Mouse (Mus musculus) c-Kit-positive CD71-positive TER-119-positive erythroid progenitor cells, embryonic 14.5 days (primary cell): ENCODE results near the gene Ccdc92.

Source experiments
- DNase-seq: peaks from one replicate; pipeline ENCODE4 v3.0.0-alpha.2; 2013; ENCODE audit warnings: low spot score

The Ccdc92 gene

GRCm38 (mm10) chr5:124862013-124862866 lies at the start of gene Ccdc92, which contains the start of gene Zfp664:
TSS of gene Ccdc92 (minus strand) at chr5:124862424.
TSS of gene Zfp664 (plus strand) at chr5:124862691.
- DNase-seq = peak; percentile 97

DNA sequence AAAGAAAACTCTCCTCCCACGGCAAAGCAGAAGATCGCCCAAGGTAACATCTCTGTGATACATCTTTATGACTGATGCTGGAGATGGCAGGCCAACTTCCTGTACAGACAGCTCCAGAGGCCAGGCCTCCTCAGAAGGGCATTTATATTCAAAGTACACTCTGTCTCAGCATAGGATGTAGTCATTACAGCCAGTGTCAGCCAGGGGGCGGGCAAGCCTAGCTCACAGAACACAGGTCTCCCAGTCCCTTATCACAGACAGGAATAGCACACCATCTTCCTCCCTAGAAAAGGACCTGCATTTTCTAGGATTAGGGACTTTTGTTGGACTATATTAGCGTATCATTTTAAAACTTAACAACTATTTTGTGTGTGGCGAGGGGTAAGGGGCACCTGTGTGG lies 46.6 kb upstream of the Ccdc92 start:
- peak; percentile 8 for DNase-seq

GRCm38 (mm10) chr5:124906890-124907289 lies 44.7 kb upstream of the Ccdc92 start:
- no peak for DNase-seq

DNA sequence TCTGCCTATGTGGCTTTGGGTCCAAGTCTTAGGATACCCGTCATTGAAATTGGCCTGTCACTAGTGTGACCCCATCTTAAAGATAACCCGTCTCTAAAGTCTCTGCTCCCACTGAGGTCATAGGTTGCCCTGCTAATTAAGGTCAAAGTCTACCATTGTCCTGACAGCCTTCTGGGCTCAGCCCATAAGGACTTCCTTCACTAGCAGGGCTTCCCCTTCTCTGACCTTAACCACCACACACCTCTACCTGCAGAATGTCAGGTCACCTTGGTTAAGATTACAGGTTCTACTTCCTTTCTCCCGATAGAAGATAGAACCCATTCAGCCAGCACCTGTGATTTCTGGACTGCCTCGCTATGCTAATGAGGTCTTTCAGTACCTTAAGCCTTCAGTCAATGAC lies 41.6 kb upstream of the Ccdc92 start:
- DNase-seq = no peak

DNA sequence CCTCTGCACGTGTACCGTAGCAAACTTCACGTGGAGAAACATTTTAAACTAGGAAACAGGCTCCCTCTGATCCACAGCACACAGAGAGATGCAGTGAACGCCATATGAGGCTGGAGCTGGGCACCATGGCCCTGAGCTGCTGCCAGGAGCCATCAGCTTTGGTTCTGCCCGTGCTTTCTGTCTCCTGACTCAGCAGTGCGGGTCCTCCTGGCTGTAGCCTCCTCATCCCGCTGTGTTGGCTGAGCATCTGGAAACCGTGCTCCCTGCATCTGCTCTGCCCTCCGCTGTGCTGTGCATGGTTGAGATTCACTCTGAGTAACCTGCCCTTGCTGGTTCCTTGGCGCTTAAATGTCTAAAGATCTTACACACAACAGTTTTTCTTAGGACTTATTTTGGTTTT lies 40.0 kb upstream of the Ccdc92 start:
- DNase-seq = no peak

DNA sequence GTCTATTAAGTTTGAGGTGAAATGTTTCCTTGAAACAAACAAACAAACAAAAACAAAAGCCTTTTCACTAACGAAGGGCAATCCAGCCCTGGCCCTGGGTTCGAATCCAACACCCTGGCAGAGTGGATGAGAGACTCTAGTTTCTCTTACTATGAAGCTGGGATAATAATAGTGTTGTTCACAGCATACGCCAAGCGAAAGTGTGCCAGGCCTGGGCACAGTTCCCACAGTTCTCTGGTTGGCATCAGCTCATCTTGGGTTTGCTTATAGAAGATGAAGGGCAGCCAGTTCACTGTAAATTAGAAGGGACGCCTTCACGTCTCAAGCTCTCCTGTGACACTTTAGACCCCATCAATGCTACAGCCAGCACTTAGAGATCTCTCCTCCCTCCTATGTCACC lies 39.5 kb upstream of the Ccdc92 start:
- DNase-seq = no peak

DNA sequence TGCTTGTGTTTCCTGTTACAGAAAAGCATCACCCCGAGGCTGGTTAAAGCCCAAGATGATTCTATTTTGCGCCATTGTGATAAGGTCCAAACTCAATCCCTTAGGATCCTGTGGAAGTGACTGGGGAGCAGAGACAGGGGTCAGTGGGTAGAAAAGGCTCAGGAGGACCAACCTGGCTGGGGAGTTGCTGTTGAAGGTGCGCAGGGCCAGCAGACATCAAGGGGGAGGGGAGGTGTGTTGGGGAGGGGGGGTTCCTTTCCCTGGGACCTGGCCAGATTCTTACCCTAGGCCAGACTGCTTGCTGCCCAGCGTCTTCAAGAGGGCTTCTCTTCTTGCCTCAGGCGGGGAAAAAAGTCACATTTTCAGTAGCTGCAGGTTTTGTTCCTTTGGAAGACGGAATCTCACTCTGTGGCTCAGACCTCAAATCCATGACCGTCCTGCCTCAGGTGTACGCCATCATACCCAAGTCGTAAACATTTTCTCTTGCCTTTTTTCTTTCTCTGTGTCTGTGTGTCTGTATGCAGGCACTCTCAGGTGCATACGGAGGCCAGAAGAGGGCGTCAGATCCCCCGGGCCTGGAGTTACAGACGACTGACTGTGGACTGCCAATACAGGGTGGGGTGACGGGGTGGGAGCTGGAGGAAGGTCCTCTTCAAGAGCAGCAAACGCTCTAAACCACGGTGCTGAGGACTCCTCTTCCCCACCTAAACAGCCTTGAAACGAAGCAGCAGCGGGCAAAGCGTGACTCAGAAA lies 38.7 kb upstream of the Ccdc92 start:
- no peak for DNase-seq

DNA sequence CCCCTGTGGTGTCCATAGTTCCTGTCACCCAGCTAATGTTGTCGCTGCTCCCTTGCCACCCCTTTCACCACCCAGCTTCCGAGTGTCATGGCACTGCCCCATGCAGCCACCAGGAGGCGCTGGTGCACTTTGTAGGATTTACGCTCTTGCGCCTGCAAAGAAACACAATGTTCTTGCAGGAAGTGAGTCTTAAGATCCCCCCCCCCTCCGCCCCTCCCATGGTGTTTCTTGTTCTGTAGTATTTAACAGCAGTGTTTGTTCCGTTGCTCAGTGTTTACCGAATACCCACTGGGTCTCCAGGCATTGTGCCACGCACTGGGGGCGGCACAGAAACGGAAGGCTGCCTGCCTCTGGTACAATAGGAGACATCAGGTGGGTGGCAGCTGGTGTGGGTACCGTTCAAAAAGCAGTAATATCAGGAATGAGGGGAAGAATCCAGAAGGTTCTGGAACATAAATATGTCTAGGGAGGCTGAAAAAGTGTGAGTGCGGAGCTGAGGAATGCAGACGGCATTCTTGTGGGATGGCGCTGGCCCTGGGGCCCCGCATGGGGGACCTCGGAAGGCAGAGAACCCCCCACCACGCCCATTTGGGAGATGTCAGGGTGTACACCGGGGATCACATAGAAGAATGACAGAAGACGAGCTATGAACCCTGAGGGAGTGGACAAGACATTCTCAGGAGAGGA lies 37.9 kb upstream of the Ccdc92 start:
- peak; percentile 66 for DNase-seq

GRCm38 (mm10) chr5:124896135-124896534 lies 33.9 kb upstream of the Ccdc92 start:
- DNase-seq = no peak

DNA sequence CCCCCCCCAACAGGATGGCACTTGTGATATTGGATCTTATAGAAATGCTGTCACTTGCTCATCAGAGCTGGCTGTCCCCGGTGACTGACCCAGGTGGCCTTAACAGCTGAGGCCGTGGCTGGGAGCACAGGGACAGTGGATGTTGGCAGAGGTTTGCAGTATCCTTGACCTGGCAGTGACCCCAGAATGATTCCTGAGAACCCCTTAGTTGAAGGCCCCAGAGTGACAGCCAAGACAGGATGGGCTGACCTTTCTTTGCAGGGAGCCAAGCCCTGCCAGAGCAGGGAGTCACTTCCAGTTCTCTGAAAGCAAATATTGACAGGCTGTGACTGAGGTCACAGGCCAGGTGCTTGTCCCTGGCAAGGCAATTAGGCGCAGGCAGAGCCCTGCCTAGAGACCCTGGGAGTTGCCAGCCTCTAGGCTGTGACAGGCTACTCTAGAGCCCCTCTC lies 29.7 kb upstream of the Ccdc92 start:
- DNase-seq = no peak

DNA sequence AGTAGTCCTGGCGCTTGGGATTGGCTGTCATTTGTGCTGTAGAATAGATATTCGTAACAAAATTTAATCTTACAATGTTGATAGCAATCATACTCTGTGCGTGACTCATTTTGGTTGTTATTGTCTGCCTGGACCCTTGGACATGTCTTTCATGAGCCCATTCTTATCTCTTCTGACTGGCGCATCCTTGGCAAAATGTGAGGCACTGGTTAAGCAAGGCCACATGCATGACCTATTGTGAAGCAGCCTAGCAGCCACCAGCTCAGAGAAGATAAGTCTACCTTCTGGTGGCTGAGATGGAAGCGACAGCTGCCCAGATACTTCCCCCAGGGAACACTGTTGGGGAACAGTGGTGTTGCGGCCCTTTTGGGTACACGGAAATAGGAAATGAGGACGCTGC lies 26.4 kb upstream of the Ccdc92 start:
- no peak for DNase-seq

DNA sequence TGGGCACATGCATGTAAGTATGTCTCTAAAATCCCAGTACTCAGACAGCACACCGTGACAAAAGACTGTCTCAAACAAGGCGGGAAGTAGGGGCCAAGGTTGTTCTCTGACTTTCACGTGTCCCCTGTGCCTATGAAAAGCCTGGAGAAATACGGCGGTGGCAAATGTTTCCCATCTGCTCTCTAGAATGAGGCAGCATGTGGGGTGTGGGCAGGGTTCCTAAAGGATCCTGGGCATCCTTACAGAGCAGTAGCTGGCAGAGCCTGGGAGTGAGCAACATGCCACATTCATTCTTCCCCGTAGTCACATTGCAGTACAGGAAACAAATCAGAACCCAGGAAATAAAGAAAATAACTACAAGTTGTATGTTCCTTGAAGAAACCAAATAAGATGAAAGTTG lies 21.7 kb upstream of the Ccdc92 start:
- no peak for DNase-seq

DNA sequence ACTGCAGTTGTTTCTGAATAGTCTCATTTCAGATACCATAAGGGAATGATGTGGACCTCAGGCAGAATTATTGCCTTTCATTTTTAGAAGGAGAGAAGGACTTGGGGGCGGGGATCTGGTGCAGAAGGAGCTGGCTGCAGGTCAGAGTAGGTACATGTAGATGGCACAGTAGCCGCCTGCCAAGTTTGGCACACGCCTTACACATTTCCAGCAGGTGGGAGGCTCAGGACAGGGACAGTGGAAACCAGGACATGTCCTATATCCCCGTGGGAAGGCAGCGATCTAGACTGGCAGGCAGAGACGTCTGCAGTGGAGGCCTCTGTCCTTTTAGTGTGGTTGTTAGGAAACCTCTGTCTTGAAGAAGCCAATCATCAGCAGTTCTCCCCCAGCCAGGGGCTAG lies 17.6 kb upstream of the Ccdc92 start:
- DNase-seq = no peak

DNA sequence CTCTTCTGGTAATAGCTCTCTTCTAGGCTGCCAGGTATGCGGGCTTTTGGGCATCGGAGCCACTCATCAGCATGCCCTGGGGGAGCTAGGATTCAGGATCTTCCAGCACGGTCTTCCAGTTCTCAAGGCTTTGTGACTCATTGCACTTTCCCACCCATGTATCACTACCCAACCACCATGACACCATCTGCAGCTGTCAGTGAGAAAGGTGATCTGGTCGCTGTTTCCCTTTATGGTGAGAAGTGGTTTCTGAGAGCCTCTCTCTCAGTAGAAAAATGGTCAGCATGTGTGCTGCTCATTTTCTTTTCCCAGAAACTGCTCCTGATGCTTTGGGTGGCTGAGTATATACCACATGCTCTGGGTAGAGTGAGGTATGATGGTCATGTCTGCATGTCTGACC lies 17.0 kb upstream of the Ccdc92 start:
- no peak for DNase-seq

DNA sequence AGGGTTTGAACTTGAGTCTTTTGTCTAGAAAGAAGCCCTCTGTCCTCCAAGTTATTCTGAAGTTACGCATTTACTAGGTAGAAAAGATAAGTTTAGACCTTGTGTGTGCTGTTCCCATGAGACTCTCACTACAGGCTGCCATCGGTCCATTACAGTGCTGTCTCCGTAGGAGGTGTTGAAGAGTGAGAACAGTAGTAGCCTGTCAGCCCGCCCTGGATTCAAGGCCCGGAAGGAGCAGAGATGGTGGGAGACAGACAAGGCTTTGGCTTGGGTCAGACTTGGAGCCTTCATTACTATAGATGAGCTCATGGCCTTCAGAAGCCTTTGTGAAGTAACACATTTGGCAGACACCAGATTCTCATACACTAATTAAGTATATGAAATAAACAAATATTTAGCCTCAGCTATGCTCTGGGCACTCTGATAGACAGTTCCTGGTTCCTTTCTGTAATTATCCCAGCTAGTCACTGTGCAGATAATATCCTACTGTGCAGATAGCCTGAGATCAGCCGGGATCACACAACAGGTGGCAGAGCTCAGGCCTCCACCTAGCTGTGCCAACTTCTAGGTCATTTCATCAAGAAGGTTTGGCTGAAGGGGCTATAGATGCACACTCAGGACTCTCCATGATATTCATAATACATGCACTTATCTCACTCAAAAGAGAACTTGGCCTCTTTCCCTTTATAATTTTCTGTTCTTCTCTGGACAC lies 11.8 kb upstream of the Ccdc92 start:
- DNase-seq = no peak

- no peak for DNase-seq
These were observed 10.9 kb upstream of the Ccdc92 start for GRCm38 (mm10) chr5:124873096-124873495.

DNA sequence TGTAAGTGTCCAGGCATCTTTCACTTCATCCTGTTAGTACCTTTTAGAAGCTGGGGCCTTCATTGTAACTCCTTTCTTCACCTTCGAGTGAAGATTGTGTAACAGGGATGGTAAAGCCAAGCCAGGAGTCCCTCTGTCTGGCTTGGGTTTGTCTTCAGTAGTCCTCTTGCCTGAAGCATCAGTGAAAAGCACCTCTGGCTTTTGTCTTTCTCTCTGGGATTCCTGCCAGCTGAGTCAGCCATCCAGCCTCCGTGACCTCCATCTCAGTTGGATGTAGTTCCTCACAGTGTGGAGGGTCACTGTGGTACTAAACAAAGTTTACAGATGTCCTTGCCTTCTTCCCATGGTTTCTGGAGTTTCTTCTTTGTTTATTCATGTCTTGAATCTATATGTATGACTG lies 9.8 kb upstream of the Ccdc92 start:
- no peak for DNase-seq

DNA sequence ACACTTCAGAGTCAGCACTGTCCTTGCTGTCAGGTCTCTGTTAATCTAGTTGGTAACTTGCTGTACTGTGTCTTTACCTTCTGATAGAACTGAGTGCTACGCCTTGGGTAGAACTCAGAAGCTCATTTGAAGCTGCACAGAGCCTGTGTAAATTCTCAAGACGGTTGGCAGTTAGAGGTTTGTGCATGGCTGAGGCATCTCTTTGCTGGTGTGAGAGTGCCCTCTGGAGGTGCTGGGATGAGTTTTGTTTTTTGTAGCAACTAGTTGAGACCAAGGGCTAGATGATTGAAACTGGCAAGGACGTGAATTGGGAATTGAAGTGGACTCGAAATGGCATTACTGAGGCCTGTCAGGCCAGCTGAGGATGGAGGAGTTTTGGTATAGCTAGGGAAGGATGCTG lies 6.8 kb upstream of the Ccdc92 start:
- DNase-seq = peak; percentile 12

- peak; percentile 16 for DNase-seq
These were observed 882 bp upstream of the Ccdc92 start for GRCm38 (mm10) chr5:124862871-124863741.

DNA sequence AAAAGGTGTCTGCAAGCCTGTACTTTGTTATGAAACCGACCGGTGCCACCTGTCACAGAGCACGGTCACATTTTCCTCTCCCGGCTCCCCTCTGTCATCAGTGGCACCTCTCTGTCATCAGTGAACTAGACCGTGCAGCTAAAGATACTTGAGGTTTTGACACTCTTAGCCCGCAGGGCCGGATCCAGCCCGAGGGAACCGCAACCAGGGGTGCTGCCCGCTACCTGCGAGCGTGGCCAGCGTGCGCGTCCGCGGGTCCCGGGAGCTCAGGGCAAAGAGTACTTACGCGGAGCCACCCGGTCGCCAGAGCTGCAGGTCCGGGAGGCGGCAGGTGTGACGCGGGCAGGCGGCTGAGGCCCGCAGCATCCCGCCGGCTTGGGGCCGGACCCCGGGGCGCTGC lies 761 bp downstream of the Ccdc92 start:
- no peak for DNase-seq

DNA sequence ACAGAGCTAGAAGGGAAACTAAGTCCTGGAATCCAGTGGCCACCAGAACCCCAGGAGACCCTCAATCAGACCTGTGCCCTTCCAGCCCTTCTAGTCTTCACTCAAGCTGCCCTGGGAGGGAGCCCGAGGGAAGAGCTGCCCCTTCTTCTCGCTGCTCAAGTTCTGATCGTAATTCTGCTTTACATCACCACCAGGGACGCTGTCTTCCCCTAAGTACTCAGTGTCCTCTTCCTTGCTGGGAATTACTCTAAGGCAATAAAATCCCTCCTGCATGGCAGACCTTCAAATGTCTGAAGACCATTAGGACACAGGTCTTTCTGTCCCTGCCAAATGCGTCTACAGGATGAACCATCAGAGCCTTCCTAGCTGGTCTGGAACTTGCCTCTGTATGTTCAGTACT lies 2.2 kb downstream of the Ccdc92 start:
- peak; percentile 12 for DNase-seq
